Mouse (Mus musculus) heart, embryonic 10.5 days (tissue): Measurements from ENCODE around the gene Lrch1. TPM values are rescaled to one million over a fixed set of nuclear protein-coding genes. Genes with fewer than 3 reads are reported as not detected.

Experiments
- DNase-seq: peaks from one replicate; pipeline ENCODE4 v3.0.0-alpha.2; 2017; ENCODE audit warnings: low spot score
- H3K27ac ChIP-seq: fragments of 300-500 bp; sonication (generic); 2 replicates; pipeline ENCODE4 v1.5.1; 2016; ENCODE audit warnings: mild to moderate bottlenecking
- H3K27me3 ChIP-seq: fragments of 300-500 bp; sonication (generic); 2 replicates; pipeline ENCODE4 v1.6.1; 2016; ENCODE audit warnings: mild to moderate bottlenecking; ENCODE audit not compliant: poor library complexity, insufficient read depth, severe bottlenecking
- H3K36me3 ChIP-seq: fragments of 300-500 bp; sonication (generic); 2 replicates; pipeline ENCODE4 v1.6.1; 2016; ENCODE audit warnings: mild to moderate bottlenecking, moderate library complexity
- H3K4me1 ChIP-seq: fragments of 300-500 bp; sonication (generic); 2 replicates; pipeline ENCODE4 v1.6.1; 2016; ENCODE audit warnings: mild to moderate bottlenecking
- H3K4me3 ChIP-seq: fragments of 300-500 bp; sonication (generic); 2 replicates; pipeline ENCODE4 v1.5.1; 2016; ENCODE audit warnings: mild to moderate bottlenecking, moderate library complexity
- H3K9me3 ChIP-seq: fragments of 300-500 bp; sonication (generic); 2 replicates; pipeline ENCODE4 v1.6.1; 2016; ENCODE audit warnings: mild to moderate bottlenecking, moderate library complexity
- WGBS: fragments of 180-500 bp; shearing (Covaris S2); methylation state at CpG from one replicate; pipeline ENCODE4 v1.1.7; 2016; 5-methylcytosine and 5-hydroxymethylcytosine counted together
- polyA plus RNA-seq: library from polyadenylated mRNA; unstranded; fragments of >200 nt; fragmentation: Nextera tagmentation; extraction: Ambion mirVana; gene quantifications from 2 replicates; pipeline ENCODE4 v1.2.1, GENCODE M21; 2016

Lrch1 gene
- polyA plus RNA-seq, 1 experiment from 2014 or later: 10.1 TPM

DNA sequence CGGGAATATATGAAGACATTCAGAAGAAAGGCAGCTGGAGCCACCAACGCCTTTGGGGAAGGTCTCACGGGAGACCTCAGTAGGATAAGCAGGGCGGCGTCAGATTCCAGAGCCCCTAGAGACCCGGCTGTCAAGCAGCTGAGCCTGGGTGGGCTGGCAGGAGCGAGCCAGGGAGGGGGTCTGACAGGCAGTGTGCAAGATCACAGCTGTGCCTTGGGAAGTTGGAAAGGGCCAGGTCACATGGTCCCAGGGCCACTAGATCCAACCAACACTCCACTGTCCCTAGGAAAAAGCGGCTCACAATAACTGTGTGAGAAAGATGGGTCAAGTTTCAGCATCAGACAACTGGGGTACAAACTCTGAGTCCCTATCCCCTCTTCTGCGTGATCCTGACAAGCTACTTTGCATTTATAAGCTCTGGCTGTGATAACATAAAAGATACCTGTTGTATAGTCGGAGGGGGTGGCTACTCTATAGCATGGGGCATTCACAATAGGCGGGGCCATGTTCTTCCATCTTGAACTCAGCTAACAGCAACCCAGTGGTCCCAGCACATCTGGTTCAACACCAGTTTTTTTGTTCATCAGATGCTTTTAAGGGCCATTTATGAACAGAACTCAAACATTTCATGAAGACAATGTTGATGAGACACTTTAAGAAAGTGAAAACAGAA is 20.6 kb downstream of the Lrch1 start:
- Histone ChIP-seq H3K36me3 (peaks cover 4% of the 10 kb centered on the region; the same call in 1 of the 2 replicates), H3K4me1 (peaks cover 40% of the 10 kb centered on the region), H3K27me3 (no peaks in the 10 kb centered on the region), H3K9me3 (0 out of 2 replicates have a peak, but pooled peaks cover 2% of the 10 kb centered on the region), H3K4me3 (no peak overlapping the region), H3K27ac (0 out of 2 replicates have a peak overlapping the region, but pooled peaks have one; percentile 42)
- 31% methylated on average over 11 of the region's 11 CpGs for WGBS
- peak; percentile 76 for DNase-seq

DNA sequence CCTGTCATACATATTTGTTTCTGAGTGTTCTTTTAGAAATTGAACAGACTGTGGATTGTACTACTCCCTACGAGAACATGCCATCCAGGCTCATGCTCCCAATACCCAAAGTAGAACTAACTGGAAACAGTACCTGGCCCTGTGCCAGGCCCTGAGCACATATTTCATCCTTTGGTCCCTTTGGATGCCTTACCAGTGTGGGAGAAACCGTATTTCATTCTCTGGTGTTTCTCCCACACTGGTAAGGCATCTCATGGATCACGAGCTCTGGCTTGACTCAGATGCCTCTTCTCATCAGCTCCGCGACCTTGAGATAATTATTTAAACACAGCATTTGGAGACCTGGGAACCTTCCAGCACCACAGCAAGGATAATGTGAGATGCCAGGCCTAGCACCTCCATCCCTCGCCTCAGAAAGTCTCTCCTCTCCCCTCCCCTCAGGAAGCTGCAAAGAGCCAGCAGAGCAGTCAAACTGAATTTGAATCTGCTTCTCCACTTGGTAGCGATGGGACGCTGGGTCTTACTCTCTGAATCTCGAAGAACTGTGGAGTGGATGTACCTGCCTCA is 21.6 kb downstream of the Lrch1 start:
- Histone ChIP-seq H3K27me3 (no peaks in the 10 kb centered on the region), H3K9me3 (0 out of 2 replicates have a peak, but pooled peaks cover 2% of the 10 kb centered on the region), H3K27ac (no peak overlapping the region), H3K4me1 (peaks cover 46% of the 10 kb centered on the region), H3K36me3 (peaks cover 7% of the 10 kb centered on the region; the same call in 1 of the 2 replicates), H3K4me3 (no peak overlapping the region)
- DNase-seq: no peak
- WGBS: 63% methylated on average over 9 of the region's 9 CpGs

DNA sequence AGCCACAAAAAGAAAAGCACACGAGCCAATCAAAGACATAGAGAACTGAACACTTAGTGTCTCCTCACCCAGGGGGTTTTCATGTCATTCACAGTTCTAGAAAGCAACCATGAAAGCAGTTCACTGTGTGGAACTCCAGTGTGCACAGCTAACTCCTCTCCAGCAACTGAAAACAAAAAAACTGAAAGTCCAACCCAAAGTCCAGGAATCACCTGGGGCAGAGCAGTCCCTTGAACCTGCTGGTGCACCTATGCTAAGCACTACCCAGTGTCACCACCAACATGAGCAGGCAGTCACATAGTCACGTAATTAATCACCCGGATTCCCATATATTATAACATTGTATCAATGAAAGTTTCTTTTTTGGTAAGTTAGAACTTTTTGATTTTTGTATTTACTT is 23.2 kb downstream of the Lrch1 start:
- peaks cover 14% of the 10 kb centered on the region for H3K36me3 ChIP-seq
- WGBS: 72% methylated on average over 3 of the region's 3 CpGs
- H3K4me1 ChIP-seq: peaks cover 51% of the 10 kb centered on the region
- H3K9me3 ChIP-seq: 0 out of 2 replicates have a peak, but pooled peaks cover 2% of the 10 kb centered on the region
- H3K27me3 ChIP-seq: no peaks in the 10 kb centered on the region
- H3K4me3 ChIP-seq: no peak overlapping the region
- DNase-seq: no peak
- H3K27ac ChIP-seq: no peak overlapping the region

DNA sequence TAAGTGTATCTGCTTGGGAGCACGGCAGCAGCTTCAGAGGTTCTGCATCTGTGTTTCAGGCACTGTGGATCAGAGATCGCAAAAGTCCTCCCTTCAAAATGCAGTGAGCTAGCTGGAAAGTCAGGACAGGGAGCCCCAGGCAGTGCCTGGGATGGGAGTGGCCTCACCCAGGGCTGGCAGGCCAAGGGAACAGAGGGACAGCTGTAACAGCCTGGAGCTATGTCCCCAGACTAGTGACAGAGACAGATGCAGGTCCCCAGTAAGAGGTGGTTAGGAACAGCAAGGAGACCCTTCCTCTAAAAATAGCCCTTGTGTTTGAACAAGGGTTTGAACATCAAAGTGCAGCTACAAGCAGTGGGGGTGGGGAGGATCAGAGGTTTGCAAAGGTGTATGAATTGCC is 23.6 kb downstream of the Lrch1 start:
- 46% methylated on average over 2 of the region's 2 CpGs for WGBS
- Histone ChIP-seq H3K4me3 (no peak overlapping the region), H3K9me3 (0 out of 2 replicates have a peak, but pooled peaks cover 2% of the 10 kb centered on the region), H3K27ac (peak overlapping the region; percentile 43; the same call in 1 of the 2 replicates), H3K4me1 (peaks cover 51% of the 10 kb centered on the region), H3K27me3 (no peaks in the 10 kb centered on the region), H3K36me3 (peaks cover 14% of the 10 kb centered on the region)
- no peak for DNase-seq

DNA sequence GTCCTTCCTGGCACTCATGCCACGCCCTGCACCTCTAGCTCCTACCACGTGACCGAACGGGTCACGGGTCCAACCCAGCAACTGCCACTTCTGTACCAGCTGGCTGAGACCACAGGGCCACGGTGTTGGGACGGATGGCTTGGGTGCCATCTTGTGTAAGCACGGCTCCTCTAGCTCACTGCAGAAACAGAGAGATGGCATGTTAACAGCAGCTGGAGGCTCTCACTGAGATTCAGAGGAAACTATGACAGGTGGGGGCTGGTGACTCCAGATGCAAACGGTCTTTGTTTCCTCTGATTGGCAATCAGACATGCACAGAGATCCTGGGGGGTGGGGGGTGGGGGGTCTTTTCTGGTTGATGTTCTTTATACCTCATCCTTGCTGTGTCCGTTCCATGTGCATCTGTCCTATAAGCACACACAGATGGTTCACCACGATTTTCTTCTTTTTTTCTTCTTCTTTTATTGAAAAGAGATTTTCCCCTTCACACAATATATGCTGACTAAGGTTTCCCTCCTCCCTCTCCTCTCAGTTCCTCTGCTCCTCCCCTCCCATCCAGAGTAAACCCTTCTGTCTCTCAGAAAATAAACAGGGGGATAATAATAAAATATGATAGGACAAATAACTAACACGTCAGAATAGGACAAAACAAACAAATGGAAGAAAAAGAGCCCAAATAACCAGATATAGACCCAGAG is 25.5 kb downstream of the Lrch1 start:
- no peak for DNase-seq
- Histone ChIP-seq H3K9me3 (0 out of 2 replicates have a peak, but pooled peaks cover 2% of the 10 kb centered on the region), H3K4me1 (peaks cover 59% of the 10 kb centered on the region), H3K27me3 (no peaks in the 10 kb centered on the region), H3K27ac (no peak overlapping the region), H3K36me3 (peaks cover 14% of the 10 kb centered on the region), H3K4me3 (no peak overlapping the region)
- 73% methylated on average over 12 of the region's 12 CpGs for WGBS

DNA sequence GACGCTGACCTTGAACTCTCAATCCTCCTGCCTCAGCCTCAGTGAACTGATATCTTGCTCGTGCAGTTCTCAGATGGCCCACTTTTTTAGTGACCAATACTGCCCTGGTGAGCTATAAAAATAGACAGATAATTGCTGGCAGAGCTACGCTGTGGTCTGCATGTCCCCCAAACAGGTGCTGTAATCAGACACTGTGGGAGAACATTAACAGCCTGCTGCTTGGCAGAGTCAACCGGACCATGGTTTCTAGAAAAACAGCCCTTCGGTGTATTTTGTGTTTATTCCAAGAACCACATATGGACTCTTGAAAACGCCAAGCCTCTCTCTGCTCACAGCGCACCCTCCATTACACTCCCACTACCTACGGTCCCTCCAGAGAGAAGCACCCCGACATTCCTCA is 26.2 kb downstream of the Lrch1 start:
- WGBS: 87% methylated on average over 9 of the region's 9 CpGs

DNA sequence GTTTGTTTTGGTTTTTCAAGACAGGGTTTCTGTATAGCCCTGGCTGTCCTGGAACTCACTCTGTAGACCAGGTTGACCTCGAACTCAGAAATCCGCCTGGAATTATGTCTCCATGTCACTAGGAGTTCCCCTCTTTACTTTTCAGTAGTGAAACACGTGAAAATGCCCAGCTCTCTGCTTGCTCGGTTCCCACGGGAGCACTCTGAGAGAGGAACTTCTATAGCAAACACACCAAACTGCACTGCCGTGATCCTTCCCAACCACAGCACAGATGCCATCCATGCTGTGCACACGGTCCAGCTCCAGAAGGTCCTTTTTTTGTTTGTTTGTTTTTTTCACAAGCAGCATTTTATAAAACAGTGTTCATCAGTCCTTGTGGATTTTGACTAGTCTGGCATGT is 28.5 kb downstream of the Lrch1 start:
- peaks cover 57% of the 10 kb centered on the region for H3K4me1 ChIP-seq
- no peak for DNase-seq
- 76% methylated on average over 7 of the region's 7 CpGs for whole genome bisulfite sequencing

More for the DNA sequence above, 26.2 kb downstream of the Lrch1 start:
- H3K36me3 ChIP-seq: peaks cover 14% of the 10 kb centered on the region
- H3K27me3 ChIP-seq: no peaks in the 10 kb centered on the region
- no peak overlapping the region for H3K27ac ChIP-seq
- peaks cover 56% of the 10 kb centered on the region for H3K4me1 ChIP-seq
- DNase-seq: no peak
- H3K4me3 ChIP-seq: no peak overlapping the region
- H3K9me3 ChIP-seq: 0 out of 2 replicates have a peak, but pooled peaks cover 2% of the 10 kb centered on the region

DNA sequence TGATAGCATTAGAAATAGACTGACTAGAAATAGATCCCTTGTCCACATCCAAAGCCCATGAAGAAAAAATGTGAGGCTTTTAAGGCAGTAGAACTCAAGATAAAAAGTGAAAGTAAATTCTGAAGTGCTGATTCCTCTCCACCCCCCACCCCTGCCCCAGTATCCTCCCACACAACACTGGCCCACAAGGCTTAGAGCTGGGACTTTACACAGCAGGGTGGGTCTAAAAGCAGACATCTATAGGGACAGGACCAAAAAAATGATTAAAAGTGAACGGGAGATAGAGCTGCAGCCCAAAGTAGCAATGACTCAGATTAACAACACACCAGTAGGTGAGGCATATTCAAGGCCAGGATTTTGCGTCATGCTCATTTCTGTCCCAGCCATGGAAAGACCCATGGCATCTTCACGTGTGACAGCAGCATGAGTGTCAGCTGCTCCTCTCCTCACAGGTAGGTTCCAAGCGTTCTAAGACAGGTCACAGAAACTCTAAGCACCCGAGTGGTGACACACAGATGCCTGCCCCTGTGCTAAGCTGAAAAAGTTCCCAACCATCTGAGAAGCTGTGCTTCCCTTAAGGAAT is 29.1 kb downstream of the Lrch1 start:
- peaks cover 11% of the 10 kb centered on the region for H3K36me3 ChIP-seq
- no peaks in the 10 kb centered on the region for H3K27me3 ChIP-seq
- no peak for DNase-seq
- H3K27ac ChIP-seq: no peak overlapping the region
- peaks cover 58% of the 10 kb centered on the region for H3K4me1 ChIP-seq
- WGBS: 76% methylated on average over 5 of the region's 5 CpGs
- H3K9me3 ChIP-seq: no peaks in the 10 kb centered on the region
- H3K4me3 ChIP-seq: no peak overlapping the region

More for the DNA sequence above, 28.5 kb downstream of the Lrch1 start:
- H3K36me3 ChIP-seq: peaks cover 11% of the 10 kb centered on the region
- no peak overlapping the region for H3K4me3 ChIP-seq
- no peak overlapping the region for H3K27ac ChIP-seq
- H3K9me3 ChIP-seq: no peaks in the 10 kb centered on the region
- H3K27me3 ChIP-seq: no peaks in the 10 kb centered on the region

DNA sequence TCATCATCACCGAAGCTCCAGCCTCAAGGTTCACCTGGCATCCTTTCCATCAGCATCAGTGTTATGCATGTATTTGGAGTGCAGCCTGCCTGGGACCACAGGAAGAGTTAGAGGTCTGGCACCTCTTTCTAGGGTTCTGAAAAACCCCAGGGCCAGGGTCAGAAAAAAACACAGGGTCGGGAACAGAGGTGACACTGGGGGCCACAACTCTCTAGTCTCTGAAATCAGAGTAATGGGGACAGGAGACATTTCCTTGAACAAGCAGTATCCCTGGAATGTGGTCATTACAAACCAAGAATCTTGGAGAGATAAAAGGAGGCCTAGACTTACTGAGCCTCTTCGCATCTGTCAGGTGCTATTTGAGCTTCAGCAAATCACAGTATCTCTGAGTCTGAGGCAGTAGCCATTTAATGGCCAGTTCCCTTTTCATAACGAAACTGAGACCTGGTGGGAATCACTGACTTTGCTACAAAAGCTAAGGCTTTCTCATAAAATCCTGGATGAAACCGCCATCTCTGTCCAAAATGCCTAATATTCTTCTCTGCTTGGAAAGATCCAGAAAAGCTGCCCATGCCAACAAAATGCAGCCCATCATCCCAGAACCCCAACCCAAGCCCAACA is 30.1 kb downstream of the Lrch1 start:
- no peak overlapping the region for H3K27ac ChIP-seq
- no peaks in the 10 kb centered on the region for H3K27me3 ChIP-seq
- peaks cover 11% of the 10 kb centered on the region for H3K36me3 ChIP-seq
- WGBS: 63% methylated on average over 5 of the region's 5 CpGs
- peaks cover 54% of the 10 kb centered on the region for H3K4me1 ChIP-seq
- no peak overlapping the region for H3K4me3 ChIP-seq
- no peak for DNase-seq
- no peaks in the 10 kb centered on the region for H3K9me3 ChIP-seq

DNA sequence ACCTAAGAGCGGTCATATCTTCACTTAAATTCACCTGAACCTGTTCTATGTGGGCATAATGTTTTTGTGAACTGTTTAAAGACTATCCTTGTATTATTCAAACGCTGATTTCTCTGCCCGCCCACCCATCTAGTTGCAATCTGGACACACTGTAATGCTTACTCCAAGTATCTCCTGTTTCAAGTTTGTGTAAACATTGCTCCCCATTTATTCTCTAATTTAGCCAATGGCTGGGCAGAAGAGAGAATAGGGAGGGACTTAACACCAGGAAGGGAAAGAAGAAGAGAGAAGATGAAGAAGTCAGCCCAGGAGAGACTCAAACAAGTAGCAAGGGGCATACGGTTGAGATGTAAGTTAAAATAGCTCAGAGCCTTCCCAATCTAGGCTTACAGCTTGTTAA is 31.0 kb downstream of the Lrch1 start:
- 83% methylated on average over 4 of the region's 4 CpGs for WGBS
- Histone ChIP-seq H3K4me3 (no peak overlapping the region), H3K9me3 (no peaks in the 10 kb centered on the region), H3K27me3 (no peaks in the 10 kb centered on the region), H3K36me3 (peaks cover 11% of the 10 kb centered on the region), H3K27ac (no peak overlapping the region), H3K4me1 (peaks cover 49% of the 10 kb centered on the region)
- DNase-seq: no peak

DNA sequence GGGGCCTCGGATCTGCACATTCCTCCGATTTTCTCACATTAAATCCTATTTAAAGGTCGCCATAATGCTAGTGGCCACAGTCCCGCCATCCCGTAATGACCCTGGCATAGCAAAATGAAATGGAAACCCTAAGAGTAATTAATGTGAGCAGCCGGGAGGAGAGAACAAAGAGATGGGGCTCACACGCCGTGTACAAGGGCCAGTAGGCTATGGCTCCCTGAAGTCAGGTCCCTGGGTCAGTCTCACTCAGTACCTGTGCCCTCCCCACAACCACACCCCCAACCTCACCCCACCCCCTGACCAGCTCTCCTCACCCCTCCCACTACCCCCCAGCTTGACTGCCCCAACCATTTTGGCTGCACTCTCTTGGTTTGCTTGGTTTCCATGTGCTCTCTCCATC is 31.6 kb downstream of the Lrch1 start:
- DNase-seq: no peak
- Histone ChIP-seq H3K4me1 (peaks cover 47% of the 10 kb centered on the region), H3K9me3 (no peaks in the 10 kb centered on the region), H3K27me3 (no peaks in the 10 kb centered on the region), H3K36me3 (peaks cover 8% of the 10 kb centered on the region), H3K4me3 (no peak overlapping the region), H3K27ac (no peak overlapping the region)
- WGBS: 81% methylated on average over 8 of the region's 8 CpGs

DNA sequence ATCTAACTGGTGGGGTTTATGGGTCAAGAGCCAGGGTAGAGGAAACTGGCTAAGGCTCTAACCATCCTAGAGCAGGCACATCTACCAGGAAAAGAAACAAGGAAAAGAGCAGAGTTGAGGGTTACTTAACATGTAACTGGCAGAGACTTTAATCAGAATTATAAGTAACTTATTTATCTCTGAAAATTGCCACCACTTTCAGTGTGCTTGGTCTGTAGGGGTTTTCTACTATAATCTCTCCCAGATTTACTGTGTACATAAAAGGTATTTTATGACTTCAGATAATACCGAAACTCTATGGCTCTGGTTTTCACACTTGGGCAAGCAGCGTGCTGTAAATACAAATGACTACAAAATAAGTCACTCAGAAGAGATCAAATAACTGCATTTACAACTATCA is 32.0 kb downstream of the Lrch1 start:
- DNase-seq: no peak
- Histone ChIP-seq H3K27ac (no peak overlapping the region), H3K36me3 (peaks cover 8% of the 10 kb centered on the region), H3K4me3 (no peak overlapping the region), H3K27me3 (no peaks in the 10 kb centered on the region), H3K4me1 (peaks cover 49% of the 10 kb centered on the region), H3K9me3 (no peaks in the 10 kb centered on the region)
- 87% methylated on average over 2 of the region's 2 CpGs for WGBS
